Mouse (Mus musculus) embryonic facial prominence, embryonic 15.5 days (tissue): ENCODE data around the gene Gpat3. TPM values are rescaled to one million over a fixed set of nuclear protein-coding genes. Genes with fewer than 3 reads are reported as not detected.

Experiments
- ATAC-seq: fragments of 200-750 bp; cut with Nextera tagmentation; 2 replicates; pipeline ENCODE4 v1.8.0; 2017; ENCODE audit warnings: low read depth, moderate TSS enrichment; ENCODE audit not compliant: insufficient number of reproducible peaks, low FRiP score, low TSS enrichment
- H3K27ac ChIP-seq: fragments of 300-500 bp; sonication (generic); replicated peaks from 2 replicates; pipeline ENCODE4 v1.5.1; 2015; ENCODE audit warnings: mild to moderate bottlenecking, inconsistent platforms
- H3K27me3 ChIP-seq: fragments of 300-500 bp; sonication (generic); 2 replicates; pipeline ENCODE4 v1.6.1; 2015; ENCODE audit warnings: inconsistent platforms
- H3K36me3 ChIP-seq: fragments of 300-500 bp; sonication (generic); 2 replicates; pipeline ENCODE4 v1.6.1; 2015; ENCODE audit warnings: mild to moderate bottlenecking, inconsistent platforms
- H3K4me1 ChIP-seq: fragments of 300-500 bp; sonication (generic); 2 replicates; pipeline ENCODE4 v1.6.1; 2015; ENCODE audit warnings: inconsistent platforms
- H3K4me2 ChIP-seq: fragments of 300-500 bp; sonication (generic); replicated peaks from 2 replicates; pipeline ENCODE4 v1.6.1; 2015; ENCODE audit warnings: mild to moderate bottlenecking, inconsistent platforms
- H3K4me3 ChIP-seq: fragments of 300-500 bp; sonication (generic); replicated peaks from 2 replicates; pipeline ENCODE4 v1.5.1; 2015; ENCODE audit warnings: mild to moderate bottlenecking, inconsistent platforms
- H3K9ac ChIP-seq: fragments of 300-500 bp; sonication (generic); 2 replicates; pipeline ENCODE4 v1.6.1; 2015; ENCODE audit warnings: inconsistent platforms
- H3K9me3 ChIP-seq: fragments of 300-500 bp; sonication (generic); replicated peaks from 2 replicates; pipeline ENCODE4 v1.6.1; 2016; ENCODE audit warnings: inconsistent platforms
- WGBS: fragments of 180-500 bp; shearing (Covaris S2); methylation state at CpG from one replicate; pipeline ENCODE4 v1.1.7; 2015; 5-methylcytosine and 5-hydroxymethylcytosine counted together
- polyA plus RNA-seq: library from polyadenylated mRNA; unstranded; fragments of >200 nt; fragmentation: Nextera tagmentation; extraction: Ambion mirVana; gene quantifications from 2 replicates; pipeline ENCODE4 v1.2.1, GENCODE M21; 2015

Gene Gpat3
- polyA plus RNA-seq, 1 experiment from 2014 or later = 2.2 TPM

DNA sequence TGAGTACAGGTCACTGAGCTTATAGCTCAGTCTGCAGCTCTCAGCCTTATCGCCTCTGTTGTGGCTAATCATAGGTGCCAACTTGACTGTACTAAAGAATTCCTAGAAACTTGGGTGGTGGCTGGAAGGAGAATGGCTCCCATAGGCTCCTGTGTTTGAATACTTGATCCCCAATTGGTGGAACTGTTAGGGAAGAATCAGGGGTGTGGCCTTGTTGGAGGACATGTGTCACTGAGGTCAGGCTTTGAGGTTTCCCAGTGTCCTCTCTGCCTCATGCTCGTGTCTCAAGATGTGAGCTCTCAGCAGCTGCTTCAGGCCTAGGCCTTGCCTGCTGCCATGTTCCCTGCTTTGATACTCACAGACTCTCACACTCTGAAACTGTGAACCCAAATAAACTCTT, 11.7 kb upstream of the Gpat3 start:
- WGBS = 82% methylated on average over 2 of the region's 2 CpGs
- Histone ChIP-seq H3K27ac (no peak overlapping the region), H3K4me3 (no peak overlapping the region), H3K27me3 (no peaks in the 10 kb centered on the region), H3K36me3 (no peaks in the 10 kb centered on the region), H3K9ac (no peak overlapping the region), H3K4me1 (no peaks in the 10 kb centered on the region), H3K9me3 (no peaks in the 10 kb centered on the region), H3K4me2 (no peak overlapping the region)
- no peak for ATAC-seq

GRCm38 (mm10) chr5:100835862-100836538, 9.5 kb upstream of the Gpat3 start:
- no peaks in the 10 kb centered on the region for H3K9me3 ChIP-seq
- no peak overlapping the region for H3K27ac ChIP-seq
- no peak overlapping the region for H3K4me2 ChIP-seq
- no peaks in the 10 kb centered on the region for H3K4me1 ChIP-seq
- no peak overlapping the region for H3K9ac ChIP-seq
- H3K4me3 ChIP-seq = no peak overlapping the region
- ATAC-seq = no peak
- H3K36me3 ChIP-seq = no peaks in the 10 kb centered on the region
- 49% methylated on average over 9 of the region's 9 CpGs for WGBS
- H3K27me3 ChIP-seq = no peaks in the 10 kb centered on the region

DNA sequence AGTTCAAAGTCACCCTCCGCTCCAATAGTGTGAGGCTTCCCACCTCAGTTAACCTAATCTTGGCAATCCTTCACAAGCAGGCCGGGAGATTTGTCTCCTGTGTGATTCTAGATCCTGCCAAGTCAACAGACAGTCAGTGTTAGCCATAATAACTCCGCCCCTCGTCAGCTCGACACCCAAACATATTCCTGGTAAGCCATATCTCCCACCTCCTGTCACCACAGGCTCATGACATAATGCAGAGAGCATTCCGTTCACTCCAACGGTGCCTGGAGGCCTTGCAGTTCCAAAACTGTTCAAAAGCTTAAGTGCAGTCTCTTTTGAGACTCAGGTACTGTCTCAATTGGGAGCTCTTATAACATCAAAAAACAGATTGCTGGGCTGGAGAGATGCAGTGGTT, 7.6 kb upstream of the Gpat3 start:
- no peaks in the 10 kb centered on the region for H3K4me1 ChIP-seq
- H3K4me2 ChIP-seq = no peak overlapping the region
- WGBS = 74% methylated on average over 7 of the region's 7 CpGs
- no peak overlapping the region for H3K9ac ChIP-seq
- H3K27ac ChIP-seq = no peak overlapping the region
- H3K36me3 ChIP-seq = no peaks in the 10 kb centered on the region
- H3K4me3 ChIP-seq = no peak overlapping the region
- H3K27me3 ChIP-seq = no peaks in the 10 kb centered on the region
- H3K9me3 ChIP-seq = no peaks in the 10 kb centered on the region
- ATAC-seq = no peak

DNA sequence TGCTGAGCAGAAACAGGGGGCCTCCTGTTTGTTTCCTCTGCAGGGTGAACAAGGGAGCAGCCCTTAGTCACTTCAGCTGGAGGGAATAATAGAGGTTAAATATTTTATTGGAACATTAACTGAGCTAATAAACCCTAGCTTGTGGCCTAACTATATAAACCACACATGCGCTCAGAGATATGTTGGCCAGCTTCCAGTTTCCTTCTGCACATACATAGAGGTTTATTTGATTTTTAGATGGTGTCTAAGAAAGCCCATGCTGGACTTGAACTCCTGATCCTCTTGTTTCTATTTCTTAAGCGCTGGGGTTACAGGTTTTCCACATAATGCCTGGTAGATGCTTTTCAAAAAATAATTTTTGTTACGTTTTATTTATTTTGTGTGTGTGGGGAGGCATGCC, 1.0 kb upstream of the Gpat3 start:
- Histone ChIP-seq H3K27me3 (peaks cover 38% of the 10 kb centered on the region), H3K36me3 (no peaks in the 10 kb centered on the region), H3K9ac (no peak overlapping the region), H3K27ac (no peak overlapping the region), H3K9me3 (no peaks in the 10 kb centered on the region), H3K4me3 (no peak overlapping the region), H3K4me2 (no peak overlapping the region), H3K4me1 (peaks cover 17% of the 10 kb centered on the region)
- WGBS = 53% methylated on average over 3 of the region's 3 CpGs
- ATAC-seq = no peak

DNA sequence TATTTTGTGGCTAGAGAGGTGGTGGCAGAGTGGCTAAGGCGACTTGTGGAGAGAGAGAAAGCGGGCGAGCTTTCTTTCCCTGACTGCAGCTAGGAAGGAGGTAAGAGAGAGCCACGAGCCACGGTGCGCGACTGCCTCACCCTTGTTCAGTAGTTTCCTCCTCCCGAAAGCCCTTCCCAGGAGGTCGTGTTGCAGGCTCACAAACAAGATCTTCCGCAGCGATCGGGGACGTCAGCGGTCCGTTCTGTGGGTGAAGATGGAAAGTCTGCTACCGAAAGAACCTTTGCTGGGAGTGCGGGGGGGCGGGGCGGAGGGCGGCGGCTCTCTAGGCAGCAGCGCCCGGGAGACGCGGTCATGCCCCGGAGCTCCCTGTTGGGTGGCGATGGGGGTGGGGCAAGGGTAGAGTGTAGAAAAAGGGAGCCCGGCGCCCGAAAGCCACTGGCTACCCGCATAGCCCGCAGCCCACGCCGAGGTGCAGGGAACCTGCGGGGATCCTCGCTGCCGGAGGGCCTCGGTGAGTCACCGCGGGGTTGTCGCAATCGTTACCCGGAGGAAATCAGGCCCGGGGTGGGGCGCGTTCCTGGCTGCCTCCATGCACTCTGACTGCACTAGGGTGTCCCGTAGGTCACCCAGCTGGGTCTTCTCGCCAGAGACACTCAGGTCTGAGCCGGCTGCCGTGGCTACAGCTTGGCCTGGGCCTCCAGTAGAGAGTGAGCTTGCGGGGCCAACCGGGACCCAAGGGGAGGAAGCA, 510 bp downstream of the Gpat3 start:
- Histone ChIP-seq H3K27ac (no peak overlapping the region), H3K4me2 (peak overlapping the region; percentile 99), H3K27me3 (peaks cover 38% of the 10 kb centered on the region), H3K4me3 (peak overlapping the region; percentile 61), H3K4me1 (peaks cover 17% of the 10 kb centered on the region), H3K9ac (peak overlapping the region; percentile 48), H3K36me3 (no peaks in the 10 kb centered on the region), H3K9me3 (no peaks in the 10 kb centered on the region)
- WGBS = under 1% methylated on average over 51 of the region's 52 CpGs
- ATAC-seq = peak; percentile 59

DNA sequence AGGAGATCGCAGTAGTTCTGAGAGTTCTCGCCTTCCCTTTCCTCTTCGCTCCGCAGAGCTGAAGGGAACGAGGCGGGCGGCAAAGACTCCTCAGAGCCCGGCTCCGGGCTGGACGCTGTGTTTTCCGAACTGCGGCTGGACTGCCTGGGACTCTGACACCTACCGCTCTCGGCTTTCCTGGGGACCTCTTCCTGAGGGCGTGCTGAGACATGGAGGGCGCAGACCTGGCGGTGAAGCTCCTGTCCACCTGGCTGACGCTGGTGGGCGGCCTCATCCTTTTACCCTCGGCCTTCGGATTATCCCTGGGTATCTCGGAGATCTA, 1.0 kb downstream of the Gpat3 start:
- H3K9ac ChIP-seq = peak overlapping the region; percentile 48; the same call in 1 of the 2 replicates
- H3K36me3 ChIP-seq = no peaks in the 10 kb centered on the region
- H3K9me3 ChIP-seq = no peaks in the 10 kb centered on the region
- H3K4me3 ChIP-seq = peak overlapping the region; percentile 61
- peak overlapping the region; percentile 99 for H3K4me2 ChIP-seq
- WGBS = under 1% methylated on average over 22 of the region's 22 CpGs
- peaks cover 17% of the 10 kb centered on the region for H3K4me1 ChIP-seq
- H3K27me3 ChIP-seq = peaks cover 38% of the 10 kb centered on the region
- H3K27ac ChIP-seq = no peak overlapping the region
- 0 out of 2 replicates have a peak, but pooled peaks have one; percentile 30 for ATAC-seq

- peak overlapping the region; percentile 61 for H3K4me3 ChIP-seq
- ATAC-seq = no peak
- H3K4me2 ChIP-seq = peak overlapping the region; percentile 99
- peaks cover 38% of the 10 kb centered on the region for H3K27me3 ChIP-seq
- H3K4me1 ChIP-seq = peaks cover 17% of the 10 kb centered on the region
- no peaks in the 10 kb centered on the region for H3K9me3 ChIP-seq
- no peaks in the 10 kb centered on the region for H3K36me3 ChIP-seq
- H3K27ac ChIP-seq = no peak overlapping the region
- WGBS = 11% methylated on average over 2 of the region's 2 CpGs
- 0 out of 2 replicates have a peak overlapping the region, but pooled peaks have one; percentile 48 for H3K9ac ChIP-seq
Measured at GRCm38 (mm10) chr5:100847143-100847542, 1.6 kb downstream of the Gpat3 start.

DNA sequence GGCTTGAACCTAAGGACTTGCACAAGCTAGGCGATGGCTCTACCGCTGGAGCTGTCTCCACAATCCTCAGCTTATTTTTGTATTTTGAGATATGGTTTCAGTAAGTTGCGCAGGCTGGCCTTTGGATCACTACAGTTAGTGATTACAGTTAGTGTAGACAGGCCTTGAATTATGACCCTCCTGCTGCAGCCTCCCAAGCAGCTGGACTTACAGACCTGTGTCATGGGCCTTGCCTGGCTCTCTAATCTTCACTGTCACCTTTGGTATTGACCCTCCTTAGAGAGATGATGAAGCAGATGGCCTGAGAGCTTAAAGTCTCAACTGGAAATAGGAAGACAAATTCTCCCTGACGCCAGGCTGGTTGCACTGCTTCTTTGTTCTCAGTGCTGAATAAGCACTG, 8.4 kb downstream of the Gpat3 start:
- Histone ChIP-seq H3K27ac (no peak overlapping the region), H3K4me1 (no peaks in the 10 kb centered on the region), H3K9me3 (no peaks in the 10 kb centered on the region), H3K9ac (no peak overlapping the region), H3K4me3 (no peak overlapping the region), H3K27me3 (no peaks in the 10 kb centered on the region), H3K4me2 (no peak overlapping the region), H3K36me3 (no peaks in the 10 kb centered on the region)
- no peak for ATAC-seq
- WGBS = 85% methylated on average over 4 of the region's 4 CpGs

- Histone ChIP-seq H3K4me2 (no peak overlapping the region), H3K27me3 (no peaks in the 10 kb centered on the region), H3K9ac (no peak overlapping the region), H3K27ac (no peak overlapping the region), H3K36me3 (no peaks in the 10 kb centered on the region), H3K4me1 (no peaks in the 10 kb centered on the region), H3K4me3 (no peak overlapping the region), H3K9me3 (no peaks in the 10 kb centered on the region)
- ATAC-seq = no peak
- WGBS = 78% methylated on average over 3 of the region's 3 CpGs
Measured at GRCm38 (mm10) chr5:100856552-100856951, 11.0 kb downstream of the Gpat3 start.

DNA sequence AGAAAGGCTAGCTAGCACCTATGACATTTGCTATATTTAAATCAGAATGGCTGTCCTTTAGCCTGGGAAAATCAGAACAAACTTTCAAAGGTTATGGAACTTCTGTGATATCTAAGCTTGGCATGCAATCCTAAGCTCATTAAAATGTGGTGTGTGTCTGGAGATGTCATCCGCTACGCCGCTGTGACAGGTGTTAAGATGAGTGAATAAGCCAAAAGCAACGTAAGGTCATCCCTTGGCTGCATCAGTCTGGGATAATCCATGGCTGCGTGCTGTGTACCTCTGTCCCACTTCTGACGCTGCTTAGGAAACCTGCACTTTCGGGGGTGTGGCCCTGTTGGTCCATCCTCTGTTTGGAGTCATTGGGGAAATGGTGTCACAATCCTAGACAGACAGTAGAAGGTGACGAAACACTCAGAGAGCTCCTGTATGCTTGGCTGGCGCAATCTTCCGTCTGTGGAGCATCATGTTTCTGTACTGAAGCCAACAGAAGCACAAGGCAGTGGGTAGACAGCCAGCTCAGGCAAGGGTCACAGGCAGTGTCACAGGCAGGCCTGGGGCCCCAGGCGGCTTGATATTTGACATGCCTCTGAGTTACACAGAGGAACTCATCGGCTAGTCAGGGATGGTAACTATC, 15.0 kb downstream of the Gpat3 start:
- no peak overlapping the region for H3K9ac ChIP-seq
- H3K27ac ChIP-seq = no peak overlapping the region
- WGBS = 61% methylated on average over 12 of the region's 12 CpGs
- no peak overlapping the region for H3K4me3 ChIP-seq
- no peak for ATAC-seq
- no peaks in the 10 kb centered on the region for H3K4me1 ChIP-seq
- no peaks in the 10 kb centered on the region for H3K9me3 ChIP-seq
- no peaks in the 10 kb centered on the region for H3K27me3 ChIP-seq
- H3K4me2 ChIP-seq = no peak overlapping the region
- no peaks in the 10 kb centered on the region for H3K36me3 ChIP-seq

GRCm38 (mm10) chr5:100861140-100861539, 15.6 kb downstream of the Gpat3 start:
- Histone ChIP-seq H3K4me3 (no peak overlapping the region), H3K9me3 (no peaks in the 10 kb centered on the region), H3K27me3 (no peaks in the 10 kb centered on the region), H3K27ac (no peak overlapping the region), H3K4me1 (no peaks in the 10 kb centered on the region), H3K9ac (no peak overlapping the region), H3K4me2 (no peak overlapping the region), H3K36me3 (no peaks in the 10 kb centered on the region)
- WGBS = 60% methylated on average over 4 of the region's 4 CpGs
- no peak for ATAC-seq
